Mouse (Mus musculus) limb, embryonic 14.5 days (tissue): ENCODE measurements around the gene Eef1g. TPM values are rescaled to one million over a fixed set of nuclear protein-coding genes. Genes with fewer than 3 reads are reported as not detected.

Experiments
- ATAC-seq: fragments of 200-750 bp; cut with Nextera tagmentation; 2 replicates; pipeline ENCODE4 v1.8.0; 2017; ENCODE audit warnings: low read depth, moderate number of reproducible peaks, moderate TSS enrichment; ENCODE audit not compliant: low FRiP score
- DNase-seq: peaks from one replicate; pipeline ENCODE4 v3.0.0-alpha.2; 2015; ENCODE audit warnings: low spot score
- H3K27ac ChIP-seq: fragments of 300-500 bp; sonication (generic); replicated peaks from 2 replicates; pipeline ENCODE4 v1.5.1; 2014; ENCODE audit warnings: low read depth, mild to moderate bottlenecking, low read length, moderate library complexity, mixed read lengths
- H3K27me3 ChIP-seq: fragments of 300-500 bp; sonication (generic); 2 replicates; pipeline ENCODE4 v1.6.1; 2014; ENCODE audit warnings: low read length, mixed read lengths; ENCODE audit not compliant: control insufficient read depth, insufficient read depth
- H3K36me3 ChIP-seq: fragments of 300-500 bp; sonication (generic); 2 replicates; pipeline ENCODE4 v1.6.1; 2014; ENCODE audit warnings: mild to moderate bottlenecking, low read length, moderate library complexity, mixed read lengths; ENCODE audit not compliant: control insufficient read depth, insufficient read depth
- H3K4me1 ChIP-seq: fragments of 300-500 bp; sonication (generic); 2 replicates; pipeline ENCODE4 v1.6.1; 2014; ENCODE audit warnings: antibody characterized with exemption, low read length, mixed read lengths; ENCODE audit not compliant: control insufficient read depth, insufficient read depth
- H3K4me2 ChIP-seq: fragments of 300-500 bp; sonication (generic); replicated peaks from 2 replicates; pipeline ENCODE4 v1.6.1; 2014; ENCODE audit warnings: low read depth, mild to moderate bottlenecking, low read length, moderate library complexity; ENCODE audit not compliant: severe bottlenecking
- H3K4me3 ChIP-seq: fragments of 300-500 bp; sonication (generic); replicated peaks from 2 replicates; pipeline ENCODE4 v1.5.1; 2014; ENCODE audit warnings: low read length
- H3K9ac ChIP-seq: fragments of 300-500 bp; sonication (generic); 2 replicates; pipeline ENCODE4 v1.6.1; 2014; ENCODE audit warnings: mild to moderate bottlenecking, low read depth, low read length, moderate library complexity; ENCODE audit not compliant: severe bottlenecking
- H3K9me3 ChIP-seq: fragments of 300-500 bp; sonication (generic); 2 replicates; pipeline ENCODE4 v1.6.1; 2016; ENCODE audit warnings: low read length; ENCODE audit not compliant: control insufficient read depth
- POLR2A ChIP-seq: fragments of 200-500 bp; IDR thresholded peaks from 2 replicates; pipeline ENCODE4 v1.8.0; 2012; ENCODE audit warnings: inconsistent platforms, mild to moderate bottlenecking, moderate library complexity, borderline replicate concordance; ENCODE audit not compliant: insufficient read depth, insufficient read length; ENCODE audit errors: extremely low read depth
- WGBS: fragments of 180-500 bp; shearing (Covaris S2); extraction: QIAGEN DNeasy Blood & Tissue Kit; methylation state at CpG from one replicate; pipeline ENCODE4 v1.1.7; 2014; 5-methylcytosine and 5-hydroxymethylcytosine counted together
- polyA plus RNA-seq, 2 experiments: library from polyadenylated mRNA; depleted of rRNA in 1 of 2; stranded (reverse) in 1 of 2; unstranded in 1 of 2; fragments of >200 nt; fragmentation: Nextera tagmentation in 1 of 2; extraction: Ambion mirVana in 1 of 2; gene quantifications; 2 replicates each; pipeline versions ENCODE4 v1.2.1 to v1.2.3; 2012 to 2014

Eef1g gene
- polyA plus RNA-seq, 2 experiments, result 499 to 577 TPM

DNA sequence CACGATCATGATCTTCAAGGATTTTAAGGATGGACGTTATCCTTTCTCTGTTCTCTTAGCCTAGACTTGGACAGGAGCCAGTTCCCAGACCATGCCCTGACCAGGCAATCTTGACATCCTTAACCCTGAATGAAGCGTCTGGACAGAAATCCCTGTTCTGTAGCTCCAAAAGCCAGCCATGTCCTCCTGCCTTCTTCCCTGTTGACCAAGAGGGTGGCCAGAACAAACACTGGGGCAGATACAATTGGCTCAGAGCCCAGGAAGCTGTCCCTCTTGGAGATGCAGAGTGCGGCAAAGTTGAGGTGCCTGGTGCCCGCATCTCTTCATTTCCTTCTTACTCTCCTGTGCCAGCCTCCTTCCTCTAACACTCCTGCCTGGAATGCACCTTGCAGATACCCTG lies 19.1 kb downstream of the Eef1g start:
- Histone ChIP-seq H3K27ac (no peak overlapping the region), H3K36me3 (peaks cover 6% of the 10 kb centered on the region), H3K27me3 (no peaks in the 10 kb centered on the region), H3K4me1 (peaks cover 37% of the 10 kb centered on the region), H3K9ac (no peak overlapping the region), H3K9me3 (no peaks in the 10 kb centered on the region), H3K4me3 (no peak overlapping the region), H3K4me2 (no peak overlapping the region)
- no peak for TF ChIP-seq POLR2A
- no peak for DNase-seq
- WGBS, result 76% methylated on average over 5 of the region's 5 CpGs
- ATAC-seq, result no peak

DNA sequence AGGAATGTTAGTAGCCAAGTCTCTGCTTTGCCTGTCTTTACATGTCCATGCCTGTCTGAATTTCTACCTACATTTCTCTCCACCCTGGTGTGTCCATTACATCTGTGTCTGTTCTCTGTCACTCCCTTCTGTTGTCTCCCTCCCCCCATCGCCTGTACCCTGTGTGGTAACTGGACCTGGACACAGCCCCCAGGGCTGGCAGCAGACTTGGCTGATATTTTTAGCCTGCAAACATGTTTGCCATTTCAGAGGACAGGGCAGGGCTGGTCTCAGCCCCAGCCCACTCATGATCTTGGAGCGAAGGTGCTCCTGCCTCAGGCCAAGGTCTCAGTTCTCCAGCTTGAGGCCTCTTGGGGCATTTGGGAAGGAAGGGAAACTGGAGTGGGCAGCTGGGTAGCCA lies 21.0 kb downstream of the Eef1g start:
- H3K9ac ChIP-seq, result peak overlapping the region; percentile 8; the same call in 1 of the 2 replicates
- WGBS, result 31% methylated on average over 2 of the region's 2 CpGs
- no peaks in the 10 kb centered on the region for H3K27me3 ChIP-seq
- DNase-seq, result no peak
- no peak overlapping the region for H3K4me3 ChIP-seq
- H3K4me2 ChIP-seq, result 0 out of 2 replicates have a peak overlapping the region, but pooled peaks have one; percentile 16
- no peaks in the 10 kb centered on the region for H3K9me3 ChIP-seq
- no peaks in the 10 kb centered on the region for H3K36me3 ChIP-seq
- peak overlapping the region; percentile 97; the same call in 1 of the 2 replicates for H3K27ac ChIP-seq
- H3K4me1 ChIP-seq, result peaks cover 56% of the 10 kb centered on the region
- TF ChIP-seq POLR2A, result no peak
- no peak for ATAC-seq

DNA sequence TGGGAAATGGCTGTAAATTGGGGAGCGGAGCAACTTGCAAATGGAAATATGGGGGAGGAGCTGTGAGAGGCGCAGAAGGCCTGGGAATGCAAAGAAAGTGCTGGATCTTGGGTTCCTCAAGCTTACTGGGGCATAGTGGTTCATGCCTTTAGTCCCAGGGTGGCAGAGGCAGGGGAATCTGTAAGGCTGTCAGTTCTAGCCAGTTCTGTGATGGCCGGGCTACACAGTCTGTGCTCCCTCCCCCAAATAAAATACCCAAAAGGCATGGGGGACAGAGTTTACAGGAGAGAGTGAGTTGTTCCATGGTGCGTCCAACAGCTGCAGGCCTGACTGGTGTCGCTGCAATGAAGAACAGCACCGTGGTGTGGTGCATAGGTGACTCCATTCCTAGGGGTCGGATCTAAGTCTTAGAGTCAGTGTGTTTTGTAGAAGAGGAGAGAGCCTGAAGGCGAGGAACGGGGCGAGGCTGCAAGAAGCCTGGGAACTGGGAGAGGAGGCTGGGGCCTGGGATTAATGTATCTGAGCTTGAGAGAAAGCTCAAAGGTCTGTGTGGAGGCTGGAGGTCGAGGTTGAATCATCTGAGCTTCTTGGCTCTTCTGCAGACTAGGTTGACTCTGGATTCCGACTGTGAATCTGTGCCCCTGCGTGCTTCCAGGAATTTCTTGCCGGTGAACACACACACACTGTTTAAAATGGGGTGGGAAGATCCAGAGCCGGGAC lies 21.7 kb downstream of the Eef1g start:
- DNase-seq (no peak), ATAC-seq (no peak)
- Histone ChIP-seq H3K27me3 (no peaks in the 10 kb centered on the region), H3K9ac (peak overlapping the region; percentile 90), H3K27ac (peak overlapping the region; percentile 97), H3K36me3 (no peaks in the 10 kb centered on the region), H3K4me2 (peak overlapping the region; percentile 56), H3K4me3 (peak overlapping the region; percentile 64), H3K4me1 (peaks cover 56% of the 10 kb centered on the region), H3K9me3 (no peaks in the 10 kb centered on the region)
- no peak for TF ChIP-seq POLR2A
- WGBS, result 5% methylated on average over 15 of the region's 15 CpGs

DNA sequence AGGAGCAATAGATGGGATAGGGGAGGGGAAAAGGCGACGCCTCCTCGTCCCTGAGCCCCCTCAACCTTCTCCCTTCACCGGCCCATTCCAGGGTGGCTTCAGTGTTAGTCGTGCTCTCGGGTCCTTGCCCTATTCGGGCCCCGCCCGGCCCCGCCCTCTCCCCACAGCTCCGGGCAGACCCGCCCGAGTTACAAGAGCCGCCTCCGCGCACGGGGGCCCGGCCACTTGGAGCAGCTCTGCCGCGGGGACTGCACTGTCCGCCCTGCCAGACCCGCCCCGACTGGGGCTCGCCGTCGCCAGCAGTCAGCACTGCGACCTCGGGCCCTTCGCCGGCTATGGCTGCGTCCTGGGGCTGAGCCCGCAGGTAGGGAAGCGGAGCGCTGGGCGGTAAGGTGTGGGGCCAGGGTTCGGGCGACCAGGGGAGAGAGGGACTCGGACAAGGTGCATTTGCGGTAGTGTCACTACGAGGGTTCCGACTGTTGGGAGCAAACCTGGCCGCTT lies 22.3 kb downstream of the Eef1g start, which contains the start of gene Ahnak:
Ahnak (plus strand) TSS at position 219 of the 501 bp plus-strand sequence.
- Histone ChIP-seq H3K4me3 (peak within 1 kb of the TSS; percentile 64), H3K36me3 (no peaks in the 10 kb centered on the region), H3K4me2 (peak within 1 kb of the TSS; percentile 56), H3K9me3 (no peaks in the 10 kb centered on the region), H3K9ac (peak within 1 kb of the TSS; percentile 90), H3K27me3 (no peaks in the 10 kb centered on the region), H3K27ac (peak within 1 kb of the TSS; percentile 97), H3K4me1 (peaks cover 55% of the 10 kb centered on the region)
- DNase-seq (peak; percentile 67), ATAC-seq (peak; percentile 27)
- WGBS, result 3% methylated on average over 25 of the region's 42 CpGs
- 0 out of 2 replicates have a peak, but pooled peaks have one; percentile 52 for TF ChIP-seq POLR2A

DNA sequence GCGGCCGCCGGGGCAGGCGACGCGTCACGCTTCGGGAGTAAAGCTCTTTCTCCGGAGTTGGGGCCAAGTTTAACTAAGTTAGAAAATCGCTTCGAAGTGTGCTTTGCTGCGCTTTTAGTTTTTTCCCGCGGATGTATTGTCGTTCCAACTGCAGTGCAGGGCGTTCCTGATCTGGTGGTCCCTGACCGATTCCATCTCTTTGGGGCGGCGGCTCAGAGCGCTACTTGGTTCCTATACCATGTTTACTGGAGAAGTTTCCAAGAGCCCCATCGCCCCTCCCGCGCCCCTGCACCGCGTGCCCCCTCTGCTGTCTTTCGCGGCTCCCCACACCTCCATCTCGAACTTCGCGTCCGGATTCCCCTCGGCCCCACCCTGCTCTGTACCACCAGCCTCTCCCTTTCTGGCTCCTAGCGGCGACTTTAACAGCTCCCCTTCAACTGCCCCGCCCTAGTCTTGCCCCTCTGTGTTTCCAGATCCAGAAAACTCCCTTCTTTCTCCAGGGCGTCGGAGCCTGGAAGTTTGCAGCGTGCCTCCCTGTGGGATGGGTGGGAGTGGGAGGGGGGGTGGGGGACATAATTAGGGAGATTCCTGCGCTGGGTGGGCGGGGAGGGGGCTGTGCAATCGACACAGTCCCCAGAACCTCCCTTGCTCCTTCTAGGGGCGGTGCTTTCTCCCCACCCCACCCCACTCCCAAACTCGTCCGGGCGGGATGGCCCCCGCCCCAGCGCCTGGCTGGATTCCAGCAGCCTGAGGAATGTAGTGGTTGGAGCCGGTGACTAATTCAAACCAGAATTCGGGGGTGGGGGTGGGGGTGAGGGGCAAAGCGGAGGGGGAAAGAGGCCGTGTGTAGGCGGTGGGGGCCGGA lies 23.0 kb downstream of the Eef1g start:
- H3K27me3 ChIP-seq, result no peaks in the 10 kb centered on the region
- no peaks in the 10 kb centered on the region for H3K9me3 ChIP-seq
- DNase-seq, result peak; percentile 97
- peak overlapping the region; percentile 90 for H3K9ac ChIP-seq
- peaks cover 49% of the 10 kb centered on the region for H3K4me1 ChIP-seq
- peak overlapping the region; percentile 56 for H3K4me2 ChIP-seq
- H3K27ac ChIP-seq, result peak overlapping the region; percentile 97
- 0 out of 2 replicates have a peak, but pooled peaks have one; percentile 28 for TF ChIP-seq POLR2A
- H3K4me3 ChIP-seq, result peak overlapping the region; percentile 64
- peak; percentile 89 for ATAC-seq
- under 1% methylated on average over 46 of the region's 53 CpGs for WGBS
- no peaks in the 10 kb centered on the region for H3K36me3 ChIP-seq
